Mouse (Mus musculus) left cerebral cortex, adult 11 months (tissue): ENCODE results near the gene Cdk15.

Experiments used
- DNase-seq: peaks from one replicate; pipeline ENCODE4 v3.0.0; 2022; ENCODE audit warnings: low spot score

Gene Cdk15

GRCm38 (mm10) chr1:59256751-59257231, at the start of gene Cdk15:
Cdk15 (plus strand) TSS chr1:59256906.
- DNase-seq, result no peak

DNA sequence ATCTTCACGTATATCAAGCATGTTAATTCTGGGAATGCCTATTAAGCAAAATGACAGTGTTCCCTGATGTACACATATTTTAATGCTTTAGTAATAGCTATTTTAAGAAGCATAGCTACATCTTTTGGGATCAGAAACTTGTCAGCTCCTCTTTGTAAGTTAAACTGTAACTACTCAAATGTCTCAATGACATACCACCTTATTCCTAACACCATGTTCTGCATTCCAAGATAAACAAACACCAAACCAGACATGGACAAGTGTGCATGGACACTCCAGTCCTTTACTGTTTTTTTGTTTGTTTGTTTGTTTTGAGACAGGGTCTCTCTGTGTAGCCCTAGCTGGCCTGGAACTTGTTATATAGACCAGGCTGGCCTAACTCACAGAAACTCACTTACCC, 48.4 kb upstream of the Cdk15 start:
- no peak for DNase-seq

DNA sequence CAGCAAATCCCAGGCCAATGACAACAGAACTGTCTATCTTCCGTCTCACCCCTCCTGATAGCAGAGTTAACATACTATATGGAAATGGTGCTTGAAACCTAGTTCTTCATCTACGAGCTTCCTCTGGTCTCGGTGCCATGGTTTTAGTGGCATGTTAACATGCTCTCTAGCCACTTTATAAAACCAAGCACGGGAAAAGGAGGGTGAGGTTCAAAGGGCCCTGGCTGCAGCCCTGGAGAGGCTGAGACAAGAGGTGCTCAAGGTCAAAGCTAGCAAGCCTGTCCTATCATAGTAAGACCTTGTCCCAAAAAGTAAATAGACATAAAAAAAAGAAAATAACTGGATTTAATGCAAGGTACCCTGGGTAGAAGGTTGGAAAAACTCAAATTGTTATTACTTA, 45.1 kb upstream of the Cdk15 start:
- no peak for DNase-seq

DNA sequence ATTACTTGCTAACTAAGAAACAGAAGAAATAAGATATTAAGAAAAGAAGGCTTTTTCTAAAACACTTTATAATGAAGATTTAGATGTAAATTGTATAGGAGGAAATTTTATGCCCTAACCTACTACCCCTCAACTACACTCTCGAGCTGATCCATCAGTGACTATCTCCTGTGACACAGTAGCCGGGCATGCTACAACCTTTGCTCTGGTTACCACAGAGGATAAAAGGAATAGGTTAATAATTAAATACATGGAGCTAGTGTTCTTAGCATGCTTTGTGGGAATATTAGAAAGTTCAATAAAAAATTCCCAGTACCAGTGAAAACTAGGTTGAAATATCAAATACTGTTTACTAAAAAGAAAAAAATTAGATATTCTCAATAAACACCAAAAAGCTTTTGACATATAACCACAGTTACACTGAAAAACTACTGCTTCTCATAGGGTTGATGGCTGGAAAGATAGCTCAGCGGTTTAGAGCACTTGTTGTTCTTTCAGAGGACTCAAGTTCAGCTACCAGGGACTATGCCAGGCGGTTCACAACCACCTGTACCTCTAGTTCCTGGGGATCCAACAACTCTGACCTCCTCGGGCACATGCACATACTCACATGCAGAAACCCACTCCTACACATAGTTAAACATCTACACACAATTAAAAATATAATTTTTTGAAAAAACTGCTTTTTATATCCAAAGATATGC, 44.5 kb upstream of the Cdk15 start:
- no peak for DNase-seq

DNA sequence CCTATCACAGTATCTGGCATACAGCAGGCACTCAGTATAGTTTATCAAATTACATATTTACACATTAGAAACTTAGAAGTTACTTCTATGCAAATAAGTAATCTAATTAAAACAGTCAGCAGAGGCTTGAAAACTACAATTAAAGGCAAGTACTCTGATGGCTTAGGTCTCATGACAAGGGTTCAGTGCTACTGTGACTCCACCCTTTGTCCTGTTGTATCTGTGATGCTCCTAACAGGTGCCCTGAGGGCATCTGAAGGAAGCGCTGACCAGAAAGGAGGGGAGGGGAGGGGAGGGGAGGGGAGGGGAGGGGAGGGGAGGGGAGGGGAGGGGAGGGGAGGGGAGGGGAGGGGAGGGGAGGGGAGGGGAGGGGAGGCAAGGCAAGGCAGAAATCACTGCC, 43.8 kb upstream of the Cdk15 start:
- DNase-seq, result no peak

GRCm38 (mm10) chr1:59215446-59215845, 41.3 kb upstream of the Cdk15 start:
- DNase-seq, result no peak

DNA sequence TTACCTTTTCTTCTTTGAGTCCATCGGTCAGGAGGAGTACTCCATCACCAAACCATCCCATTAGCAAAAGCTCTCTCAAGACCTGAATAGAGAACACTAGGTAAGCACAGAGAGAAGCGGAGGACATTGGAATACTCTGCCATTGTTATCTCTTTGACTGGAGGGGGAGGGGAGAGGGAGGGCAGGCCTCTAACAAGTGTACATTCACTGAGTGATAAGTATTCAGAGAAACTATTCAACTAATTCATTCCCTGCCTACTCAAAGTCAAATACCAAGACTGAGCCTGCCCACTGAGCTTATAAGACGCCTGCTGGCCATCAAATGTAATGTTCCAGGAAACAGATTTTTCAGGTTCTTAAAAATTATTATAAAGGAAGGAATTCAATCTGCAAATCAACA, 36.3 kb upstream of the Cdk15 start:
- no peak for DNase-seq

DNA sequence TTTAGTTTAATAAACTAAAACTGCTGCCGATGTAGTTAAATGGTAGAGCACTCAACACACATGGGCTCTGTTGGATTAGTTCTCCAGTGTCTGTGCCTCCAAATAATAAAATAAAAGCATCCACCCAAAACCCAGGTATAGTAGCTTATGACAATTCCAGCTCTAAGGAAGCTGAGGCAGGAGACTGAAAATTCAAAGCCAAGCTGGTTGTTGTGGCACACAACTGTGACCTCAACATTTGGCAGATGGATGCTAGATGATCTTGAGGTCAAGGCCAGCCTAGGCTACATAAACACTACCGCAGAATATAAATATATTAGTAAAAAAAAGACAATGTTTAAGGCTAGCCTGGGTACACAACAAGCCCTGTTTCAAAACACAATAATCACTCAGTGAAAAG, 35.1 kb upstream of the Cdk15 start:
- no peak for DNase-seq

DNA sequence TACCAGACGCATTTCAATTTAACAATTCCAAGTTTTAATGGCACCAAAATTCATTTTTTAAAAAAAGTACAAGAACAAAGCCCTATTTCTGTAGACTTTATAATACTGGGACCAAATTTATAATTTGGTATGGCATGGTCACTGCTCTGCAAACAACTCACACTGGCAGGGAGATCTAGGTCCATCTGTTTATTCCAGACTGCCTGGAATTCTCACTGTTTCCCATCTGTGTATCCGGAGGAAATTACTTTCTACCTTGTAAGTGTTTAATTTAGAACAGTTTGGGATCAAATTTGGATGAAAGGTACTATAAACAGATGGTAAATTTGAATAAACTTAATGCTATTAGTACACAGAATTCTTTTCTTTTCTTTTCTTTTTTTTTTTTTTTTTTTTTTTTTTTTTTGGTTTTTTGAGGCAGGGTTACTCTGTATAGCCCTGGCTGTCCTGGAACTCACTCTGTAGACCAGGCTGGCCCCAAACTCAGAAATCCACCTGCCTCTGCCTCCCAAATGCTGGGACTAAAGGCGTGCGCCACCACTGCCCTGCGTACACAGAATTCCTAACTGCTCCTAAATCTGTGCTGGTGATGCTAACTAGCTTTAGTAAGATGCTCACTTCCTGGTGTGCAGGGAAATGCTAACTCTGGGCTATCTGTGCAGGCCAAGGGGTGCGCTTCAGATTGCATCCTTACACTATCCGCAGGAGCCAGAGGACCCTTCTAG, 34.4 kb upstream of the Cdk15 start:
- DNase-seq, result no peak

GRCm38 (mm10) chr1:59228552-59228951, 28.2 kb upstream of the Cdk15 start:
- DNase-seq, result no peak

DNA sequence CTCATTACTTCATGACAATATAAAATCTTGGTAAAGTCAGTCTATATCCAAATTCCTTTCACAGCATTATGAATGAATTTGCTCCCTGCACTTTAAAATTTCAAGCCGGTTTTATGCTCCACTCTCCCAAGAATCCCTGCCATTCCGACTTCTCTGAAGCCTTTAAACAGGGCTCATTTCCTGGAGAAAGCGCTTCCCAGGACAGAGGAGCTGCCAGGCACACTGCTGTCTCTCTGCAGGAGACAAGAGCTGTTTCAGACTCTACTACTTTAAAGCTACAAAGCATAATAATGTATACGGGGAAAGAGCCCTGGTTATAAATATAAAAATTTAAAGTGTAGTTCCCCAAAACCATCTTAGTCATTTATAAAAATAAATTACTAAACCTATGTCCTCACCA, 27.5 kb upstream of the Cdk15 start:
- DNase-seq, result no peak

DNA sequence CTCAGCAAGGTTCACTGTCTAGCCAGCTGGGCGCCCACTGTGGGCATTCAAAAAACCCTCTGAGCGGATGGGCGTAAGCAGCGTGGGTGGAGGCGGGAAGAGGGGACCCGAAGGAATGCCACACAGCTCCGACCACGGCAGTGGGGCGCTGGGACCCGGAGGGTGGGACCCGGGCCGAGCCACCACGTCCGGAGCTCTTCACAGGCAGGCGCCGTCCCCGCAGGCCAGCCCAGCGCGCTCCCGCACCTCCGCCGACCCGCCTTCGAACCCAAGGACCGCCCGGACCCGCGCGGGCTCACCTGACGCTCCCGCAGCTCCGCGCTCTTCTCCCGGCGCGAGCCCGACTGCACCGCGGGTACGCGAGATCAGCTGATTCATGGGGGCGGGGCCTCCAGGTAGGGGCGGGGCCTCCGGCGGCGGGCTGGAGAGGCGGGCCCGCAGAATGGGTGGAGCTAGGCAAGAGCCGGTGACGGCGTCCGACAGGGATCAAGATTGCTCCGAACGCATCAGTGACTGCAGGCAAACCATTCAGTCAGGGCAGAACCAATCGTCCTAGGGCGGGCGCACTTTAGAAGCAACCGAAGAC, 19.8 kb upstream of the Cdk15 start, which contains the start of gene Als2:
Als2 (minus strand) TSS at position 376 of the 586 bp plus-strand sequence.
- DNase-seq, result peak; percentile 98

- DNase-seq, result peak; percentile 58
Observed at GRCm38 (mm10) chr1:59237614-59238211, 19.0 kb upstream of the Cdk15 start.

GRCm38 (mm10) chr1:59243770-59244169, 12.9 kb upstream of the Cdk15 start:
- DNase-seq, result no peak

- no peak for DNase-seq
Observed at GRCm38 (mm10) chr1:59247602-59248001, 9.1 kb upstream of the Cdk15 start.

- no peak for DNase-seq
Observed at GRCm38 (mm10) chr1:59252762-59253161, 3.9 kb upstream of the Cdk15 start.

- no peak for DNase-seq
Observed at GRCm38 (mm10) chr1:59253301-59253909, 3.3 kb upstream of the Cdk15 start.

- no peak for DNase-seq
Observed at GRCm38 (mm10) chr1:59257736-59258135, 1.0 kb downstream of the Cdk15 start.

DNA sequence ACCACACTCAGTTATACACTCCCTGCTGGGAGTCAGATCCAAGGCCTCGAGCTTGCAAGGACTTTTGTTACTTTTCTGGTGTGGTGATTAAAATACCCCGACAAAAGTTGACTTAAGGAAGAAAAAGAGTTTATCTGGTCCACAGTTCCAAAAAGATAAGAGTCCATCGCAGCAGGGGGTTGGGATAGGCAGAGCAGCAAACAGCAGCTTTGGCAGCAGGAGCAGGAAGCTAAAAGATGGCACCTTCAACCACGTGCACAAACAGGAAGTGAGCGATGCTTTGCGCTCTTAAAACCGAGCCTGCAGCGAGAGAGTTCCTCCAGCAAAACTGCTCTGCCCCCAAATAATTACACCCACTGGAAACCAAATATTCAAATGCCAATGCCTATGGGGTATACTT, 12.2 kb downstream of the Cdk15 start:
- no peak for DNase-seq

DNA sequence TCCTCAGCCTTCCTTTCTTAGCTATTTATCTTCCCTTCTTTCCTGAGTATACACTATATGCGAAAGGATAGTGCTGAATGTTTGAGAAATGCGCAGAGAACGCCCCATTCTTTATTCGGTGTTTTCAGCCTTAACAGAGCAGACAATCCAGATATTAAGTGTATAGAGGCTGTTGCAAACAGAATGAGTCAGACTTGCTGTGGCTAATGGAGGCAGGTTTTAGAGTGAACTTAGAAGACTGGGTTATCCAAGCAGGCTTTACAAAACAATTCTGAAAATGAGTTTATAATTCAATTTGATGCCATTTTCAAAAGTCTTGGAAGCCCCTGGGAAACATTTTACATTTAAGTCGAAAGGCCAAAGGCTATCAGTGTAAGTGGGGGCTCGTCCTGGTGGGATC, 12.8 kb downstream of the Cdk15 start:
- no peak for DNase-seq

- DNase-seq, result no peak
Observed at GRCm38 (mm10) chr1:59269951-59270689, 13.4 kb downstream of the Cdk15 start.

- DNase-seq, result no peak
Observed at GRCm38 (mm10) chr1:59272189-59272588, 15.5 kb downstream of the Cdk15 start.
